Mouse (Mus musculus) liver, postnatal 0 days (tissue): Measurements from ENCODE around the gene Rps27l.

Experiments
- CTCF ChIP-seq: sonication (generic); IDR thresholded peaks from 2 replicates; pipeline ENCODE4 v1.5.1; 2016; ENCODE audit warnings: antibody characterized with exemption, low read depth
- EP300 ChIP-seq: IDR thresholded peaks from 2 replicates; pipeline ENCODE4 v1.6.1; 2016; ENCODE audit warnings: antibody characterized with exemption, low read depth, mild to moderate bottlenecking

- no peak for TF ChIP-seq CTCF
- TF ChIP-seq EP300 = no peak
Observed at GRCm38 (mm10) chr9:66990046-66990445, 44.2 kb downstream of the Rps27l start.
